Mouse (Mus musculus) erythroblast, embryonic 14.5 days (primary cell): Measurements from ENCODE around the gene Gm5678.
"Not testable (repeated sequence)": the region's sequence is repeated elsewhere in the genome, so short reads cannot be mapped to it uniquely, and the experiment has no call there.

Experiments
- GATA1 ChIP-seq: IDR thresholded peaks from 2 replicates; pipeline ENCODE4 v1.6.1; 2012; ENCODE audit warnings: low read length, inconsistent platforms, mixed read lengths
- TAL1 ChIP-seq: IDR thresholded peaks from 3 replicates; pipeline ENCODE4 v1.6.1; 2012; ENCODE audit warnings: low read length, inconsistent platforms, mixed read lengths

- not testable (repeated sequence) for TF ChIP-seq TAL1, GATA1
Measured at GRCm38 (mm10) chr16:93670466-93670865, 42.6 kb downstream of the Gm5678 start.
